Mouse (Mus musculus): Measurements from ENCODE around the gene Mien1.
A peak's percentile ranks its signal among the peaks of the same experiment; 100 is the strongest.

Gene Mien1

GRCm38 (mm10) chr11:98459071-98459741 is 20.4 kb upstream of the Mien1 start:
- DNase-seq: no peak

- peak in 1 of 2 experiments; percentile 6 for DNase-seq
Measured at GRCm38 (mm10) chr11:98458121-98458990, 19.6 kb upstream of the Mien1 start.

GRCm38 (mm10) chr11:98457367-98458120 is 18.8 kb upstream of the Mien1 start:
- DNase-seq: peak; percentile 93 to 98

DNA sequence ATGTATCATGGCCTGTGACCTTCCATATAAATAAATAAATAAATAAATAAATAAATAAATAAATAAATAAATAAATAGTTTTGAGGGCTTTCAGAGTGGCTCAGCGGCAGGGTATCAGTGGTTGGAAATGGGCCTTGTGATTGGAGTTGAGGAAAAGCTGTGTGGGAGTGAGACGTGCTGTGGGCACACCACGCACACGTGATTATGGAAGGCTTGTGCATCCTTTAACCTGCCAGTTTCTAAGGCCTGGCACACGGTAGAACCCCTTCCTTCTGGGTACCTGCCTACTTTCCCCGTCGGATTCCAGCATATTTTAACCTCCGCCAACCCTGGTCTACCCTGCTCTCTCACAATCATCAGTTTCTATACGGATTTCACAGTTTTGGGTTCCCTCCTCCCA is 18.2 kb upstream of the Mien1 start:
- no peak for DNase-seq

- DNase-seq: no peak
Measured at GRCm38 (mm10) chr11:98456545-98456944, 17.8 kb upstream of the Mien1 start.

- peak; percentile 10 to 50 for DNase-seq
Measured at GRCm38 (mm10) chr11:98455484-98455883, 16.7 kb upstream of the Mien1 start.

DNA sequence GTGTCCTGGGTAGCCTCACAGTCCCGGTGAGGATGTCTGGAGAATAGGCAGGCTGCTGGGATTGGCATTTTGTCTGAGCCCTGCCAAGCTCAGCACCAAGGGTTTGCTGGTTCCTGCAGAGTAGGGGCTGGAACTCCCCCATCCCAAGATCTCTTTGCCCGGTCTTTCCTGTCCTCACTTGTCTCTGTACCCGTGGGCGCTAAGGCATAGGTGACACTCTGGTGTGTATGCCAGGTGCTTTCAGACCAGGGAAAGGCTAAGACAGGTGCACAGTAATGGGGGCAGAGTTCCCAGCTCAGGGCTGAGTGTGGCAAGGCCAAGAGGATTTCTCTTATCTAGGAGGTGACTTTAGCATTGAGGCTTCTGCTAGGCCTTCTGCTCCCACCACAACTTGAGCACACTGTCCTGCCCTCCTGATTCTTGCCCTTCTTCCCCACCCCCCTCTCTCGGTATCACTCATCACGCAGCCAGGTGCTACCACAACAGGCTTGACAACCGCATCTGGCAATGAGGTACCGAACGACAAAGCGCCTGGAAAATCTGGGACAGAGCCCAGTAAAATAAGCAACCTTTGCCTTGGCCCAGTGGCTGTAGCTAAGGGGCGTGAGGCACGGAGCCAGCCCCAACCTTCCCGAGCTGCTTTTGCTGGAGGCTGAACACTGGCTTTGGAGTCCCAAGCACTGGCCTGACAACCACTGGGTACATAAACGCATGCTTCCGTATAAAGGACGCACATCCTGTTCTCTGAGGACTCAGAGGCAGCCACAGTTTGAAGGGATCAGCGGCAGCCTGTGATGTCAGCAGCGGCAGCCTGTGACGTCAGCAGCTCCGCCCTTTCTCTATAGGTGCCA is 11.4 kb upstream of the Mien1 start:
- DNase-seq: peak; percentile 17 to 37

- DNase-seq: peak; percentile 14 to 39
Measured at GRCm38 (mm10) chr11:98449419-98449818, 10.6 kb upstream of the Mien1 start.

GRCm38 (mm10) chr11:98448191-98448790 is 9.5 kb upstream of the Mien1 start:
- no peak for DNase-seq

DNA sequence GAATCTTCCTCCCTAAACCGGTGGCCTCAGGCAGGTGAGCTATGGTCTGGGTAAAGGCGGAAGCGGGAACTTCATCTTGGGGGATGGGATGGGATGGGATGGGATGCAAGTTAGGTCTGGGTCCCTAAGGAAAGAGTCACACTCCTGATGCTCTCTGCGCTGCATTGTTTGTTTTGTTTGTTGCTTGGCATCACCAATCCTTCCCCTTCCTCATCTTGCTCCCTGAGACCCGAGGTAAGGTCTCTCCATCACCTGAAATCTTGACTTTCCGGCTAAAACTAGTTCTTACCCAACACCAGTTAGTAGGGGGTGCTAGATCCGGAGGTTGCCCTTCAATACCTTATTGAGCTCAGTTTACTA is 8.7 kb upstream of the Mien1 start:
- DNase-seq: no peak

DNA sequence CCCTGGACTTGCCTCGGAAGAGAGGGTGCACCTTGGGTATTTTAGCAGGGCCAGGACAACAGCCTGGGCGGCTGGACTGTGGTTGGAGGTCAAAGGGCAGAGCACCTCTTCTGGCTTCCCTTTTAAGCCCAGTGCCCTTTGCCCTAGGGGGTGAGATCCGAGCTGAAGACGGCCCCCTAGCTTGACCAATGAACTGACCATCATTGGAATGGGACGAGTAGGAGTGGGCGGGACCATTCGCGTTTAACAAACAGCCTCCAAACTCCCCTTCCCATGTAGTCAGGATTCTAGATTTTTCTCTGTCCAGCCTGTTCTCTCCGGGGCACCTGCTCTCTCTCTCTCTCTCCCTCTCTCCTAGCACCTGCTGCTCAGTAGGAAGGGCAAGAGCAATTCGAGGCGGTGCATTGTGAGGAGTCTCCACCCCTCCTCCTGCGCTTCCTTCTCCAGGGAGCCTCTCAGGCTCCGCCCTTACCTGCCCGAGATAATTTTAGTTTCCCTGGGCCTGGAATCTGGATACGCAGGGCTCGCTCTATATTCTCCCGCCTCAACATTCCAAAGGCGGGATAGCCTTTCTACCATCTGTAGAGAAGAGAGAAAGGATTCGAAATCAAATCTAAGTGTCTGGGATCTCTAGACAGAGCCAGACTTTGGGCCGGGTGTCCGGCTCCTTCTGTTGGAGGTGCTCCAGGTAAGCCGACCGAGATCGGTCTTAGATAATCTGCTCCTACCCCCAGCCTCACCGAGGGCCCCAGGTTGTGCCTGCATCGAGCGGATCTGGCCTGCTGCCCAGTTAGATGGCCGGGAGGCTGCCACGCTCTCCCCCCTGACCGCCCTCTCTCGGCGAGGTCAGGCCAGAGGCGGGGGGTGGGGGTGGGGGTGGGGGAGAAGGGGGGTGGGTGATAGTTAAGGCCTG is 8.0 kb upstream of the Mien1 start:
- DNase-seq: peak; percentile 46 to 64

- no peak for DNase-seq
Measured at GRCm38 (mm10) chr11:98446213-98446561, 7.4 kb upstream of the Mien1 start, which contains the start of gene Grb7. Grb7 (plus strand) TSS chr11:98446394.

DNA sequence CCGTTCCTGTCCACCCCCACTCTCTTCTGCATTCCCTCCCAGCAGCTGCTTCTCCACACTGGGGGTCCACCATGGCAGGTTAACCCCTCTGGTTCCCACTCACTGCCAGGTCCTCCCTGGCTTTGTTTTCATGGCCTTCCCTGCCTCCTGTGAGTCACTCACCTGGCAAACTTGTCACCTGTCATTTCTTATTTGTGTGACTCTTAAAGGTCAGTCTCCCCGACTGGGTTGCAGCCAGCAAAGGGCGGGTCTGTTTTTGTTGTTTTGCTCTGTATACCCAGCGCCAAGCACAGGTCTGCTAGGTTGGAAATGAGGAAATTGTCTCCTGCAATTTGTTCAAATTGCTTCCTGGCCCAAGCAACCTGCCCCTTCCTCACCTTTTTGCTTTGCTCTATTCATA is 6.9 kb upstream of the Mien1 start:
- no peak for DNase-seq

DNA sequence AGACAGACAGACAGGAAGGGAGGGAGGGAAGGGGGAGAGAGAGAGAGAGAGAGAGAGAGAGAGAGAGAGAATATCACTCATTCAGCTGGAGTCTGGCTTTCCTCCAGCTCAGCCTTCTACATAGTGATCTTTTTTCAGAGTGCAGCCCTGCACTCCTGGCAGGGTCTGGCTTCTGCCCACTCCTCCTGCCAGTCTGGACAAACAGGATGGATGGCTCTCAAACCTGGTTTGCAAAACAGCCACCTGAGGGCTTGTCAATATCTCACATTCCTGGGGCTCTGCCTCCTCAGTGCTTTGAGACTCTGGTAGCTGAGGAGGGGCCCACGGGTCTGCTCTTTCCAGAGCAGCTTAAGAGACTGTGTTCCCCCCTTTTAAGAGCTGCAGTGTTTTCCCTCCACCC is 6.4 kb upstream of the Mien1 start:
- no peak for DNase-seq

DNA sequence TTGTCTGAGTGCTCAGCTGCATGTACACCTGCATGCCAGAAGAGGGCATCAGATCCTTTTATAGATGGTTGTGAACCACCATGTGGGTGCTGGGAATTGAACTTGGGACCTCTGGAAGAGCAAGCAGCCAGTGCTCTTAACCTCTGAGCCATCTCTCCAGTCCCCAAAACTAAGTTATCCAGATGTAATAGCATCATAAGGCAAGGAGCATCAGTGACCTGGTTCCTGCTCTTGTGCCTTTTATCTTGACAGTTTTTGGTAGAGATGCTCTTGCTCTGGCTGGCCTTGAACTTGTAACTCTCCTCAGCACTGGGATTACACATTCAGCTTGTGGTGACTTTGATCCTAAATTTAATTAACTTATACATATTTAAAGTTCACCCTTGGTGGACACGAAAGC is 4.9 kb upstream of the Mien1 start:
- no peak for DNase-seq

GRCm38 (mm10) chr11:98437441-98437840 is 1.4 kb downstream of the Mien1 start:
- no peak for DNase-seq

DNA sequence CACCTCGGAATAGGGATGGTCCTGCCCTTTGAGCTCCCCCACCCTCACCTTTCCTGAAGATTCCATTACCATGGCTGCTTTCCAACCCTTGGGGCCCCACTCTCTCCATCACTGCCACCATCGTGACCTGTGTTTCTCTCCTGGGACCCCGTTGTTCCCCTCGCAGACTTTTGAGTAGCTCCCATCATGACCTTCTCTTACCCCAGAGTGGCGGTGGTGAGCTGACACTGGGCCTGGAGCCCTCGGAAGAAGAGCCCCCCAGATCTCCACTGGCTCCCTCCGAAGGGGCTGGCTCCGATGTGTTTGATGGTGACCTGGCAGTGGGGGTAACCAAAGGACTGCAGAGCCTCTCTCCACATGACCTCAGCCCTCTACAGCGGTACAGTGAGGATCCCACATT is 3.1 kb downstream of the Mien1 start:
- no peak for DNase-seq

- no peak for DNase-seq
Measured at GRCm38 (mm10) chr11:98431743-98432502, 6.9 kb downstream of the Mien1 start.

- DNase-seq: no peak
Measured at GRCm38 (mm10) chr11:98428436-98428835, 10.4 kb downstream of the Mien1 start.

DNA sequence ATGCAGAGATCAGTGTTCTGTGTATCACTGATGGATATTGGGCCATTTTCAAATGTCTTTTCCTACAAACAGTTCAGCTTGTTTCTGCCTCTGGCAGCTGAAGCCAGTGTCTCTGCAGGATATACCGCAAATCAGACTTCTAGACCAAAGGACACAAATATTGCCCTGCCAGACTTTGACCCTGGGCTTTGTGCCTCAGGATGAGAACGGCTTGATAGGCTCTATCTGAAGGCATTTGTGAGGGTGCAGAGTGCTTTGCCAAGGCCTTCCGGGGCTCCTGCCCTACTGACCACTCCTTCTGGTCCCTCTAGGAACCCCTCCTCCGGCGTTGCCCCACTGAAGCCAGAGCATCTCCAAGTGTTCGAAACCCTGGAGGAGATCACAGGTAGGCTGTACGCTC is 12.2 kb downstream of the Mien1 start:
- no peak for DNase-seq

All from cerebellum, postnatal 14 days (tissue).